Mouse (Mus musculus): ENCODE measurements around the gene Mypn.

The Mypn gene

DNA sequence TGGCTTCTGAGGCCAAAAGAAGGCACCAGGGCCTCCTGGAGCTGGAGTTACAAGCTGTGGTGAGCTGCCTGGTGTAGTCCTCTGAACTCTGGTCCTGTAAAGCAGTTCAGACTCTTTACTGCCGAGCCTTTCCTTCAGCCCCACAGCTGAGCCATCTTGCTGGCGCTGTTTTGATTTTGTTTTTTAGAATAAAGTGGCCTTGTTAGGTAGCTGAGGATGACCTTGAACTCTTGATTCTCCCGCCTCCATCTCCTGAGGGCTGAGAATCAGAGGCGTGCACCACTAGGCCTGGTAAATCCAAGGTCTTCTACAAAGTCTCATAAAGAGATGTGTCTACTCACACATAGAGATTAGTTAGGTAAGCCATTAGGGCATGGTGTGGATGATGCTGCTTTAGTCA is 49.0 kb downstream of the Mypn start:
- DNase-seq (ENCODE audit: low spot score) = no peak

DNA sequence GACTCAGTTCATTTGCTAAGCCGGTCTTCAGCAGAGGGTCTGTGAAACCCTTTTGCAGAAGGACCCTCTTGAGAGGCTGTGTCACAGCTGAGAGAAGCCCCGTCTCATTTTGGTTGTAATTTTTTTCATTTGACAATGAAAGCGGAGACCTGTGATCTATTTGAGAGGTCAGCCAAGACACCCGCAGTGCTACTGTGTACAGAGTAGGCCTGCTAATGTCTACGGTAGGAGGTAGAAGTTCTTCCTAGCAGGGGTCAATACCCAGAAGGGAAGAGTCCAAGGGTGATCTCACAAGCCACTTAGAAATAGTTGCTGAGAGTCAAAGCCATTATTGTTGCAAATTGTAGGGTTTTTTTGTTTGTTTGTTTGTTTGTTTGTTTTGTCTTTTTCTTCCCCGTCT is 49.5 kb downstream of the Mypn start:
- DNase-seq (ENCODE audit: low spot score) = no peak

- DNase-seq (ENCODE audit: low spot score) = peak; percentile 80
These were observed 50.2 kb downstream of the Mypn start for GRCm38 (mm10) chr10:63153563-63153962.

GRCm38 (mm10) chr10:63152358-63152757 is 51.4 kb downstream of the Mypn start:
- no peak for DNase-seq (ENCODE audit: low spot score)

GRCm38 (mm10) chr10:63142660-63143059 is 61.1 kb downstream of the Mypn start:
- DNase-seq (ENCODE audit: low spot score) = no peak

DNA sequence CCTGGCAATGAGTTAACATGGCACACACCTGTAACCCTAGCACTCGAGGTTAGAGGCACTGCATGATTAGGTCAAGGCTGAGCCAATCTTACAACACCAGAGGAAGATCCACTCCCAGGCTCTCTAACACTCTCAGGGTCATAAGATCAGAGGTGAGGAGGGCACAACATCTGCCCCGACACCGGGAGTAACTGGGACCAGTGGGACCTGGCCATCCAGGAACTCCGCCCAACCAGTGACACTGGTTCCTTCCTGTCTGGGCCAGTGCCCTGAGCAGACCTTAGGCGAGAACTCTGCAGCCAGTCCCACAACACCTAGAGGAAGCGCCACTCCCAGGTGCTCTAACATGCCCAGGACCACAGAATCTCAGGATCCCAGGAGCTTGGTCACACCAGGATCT is 67.3 kb downstream of the Mypn start:
- DNase-seq (ENCODE audit: low spot score) = no peak

- no peak for DNase-seq (ENCODE audit: low spot score)
These were observed 68.1 kb downstream of the Mypn start for GRCm38 (mm10) chr10:63135680-63136079.

DNA sequence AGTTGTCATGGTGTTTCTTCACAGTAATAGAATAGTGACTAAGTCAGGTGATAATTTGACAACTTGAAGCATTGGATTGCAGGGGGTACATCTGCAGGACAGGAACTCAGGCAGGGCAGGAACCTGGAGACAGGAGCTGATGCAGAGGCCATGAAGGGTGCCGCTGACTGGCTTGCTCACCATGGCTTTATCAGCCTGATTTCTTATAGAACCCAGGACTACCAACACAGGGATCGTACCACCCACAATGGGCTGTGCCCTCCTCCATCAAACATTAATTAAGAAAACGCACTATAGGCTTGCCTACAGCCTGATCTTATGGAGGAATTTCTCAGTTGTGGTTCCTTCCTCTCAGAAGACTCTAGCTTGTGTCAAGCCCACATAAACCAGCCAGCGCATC is 70.4 kb downstream of the Mypn start:
- DNase-seq (ENCODE audit: low spot score) = no peak

GRCm38 (mm10) chr10:63132356-63132755 is 71.4 kb downstream of the Mypn start:
- no peak for DNase-seq (ENCODE audit: low spot score)

- DNase-seq (ENCODE audit: low spot score) = no peak
These were observed 73.3 kb downstream of the Mypn start for GRCm38 (mm10) chr10:63130500-63130899.

- no peak for DNase-seq (ENCODE audit: low spot score)
These were observed 75.5 kb downstream of the Mypn start for GRCm38 (mm10) chr10:63128256-63128655.

GRCm38 (mm10) chr10:63127156-63127555 is 76.6 kb downstream of the Mypn start:
- DNase-seq (ENCODE audit: low spot score) = no peak

DNA sequence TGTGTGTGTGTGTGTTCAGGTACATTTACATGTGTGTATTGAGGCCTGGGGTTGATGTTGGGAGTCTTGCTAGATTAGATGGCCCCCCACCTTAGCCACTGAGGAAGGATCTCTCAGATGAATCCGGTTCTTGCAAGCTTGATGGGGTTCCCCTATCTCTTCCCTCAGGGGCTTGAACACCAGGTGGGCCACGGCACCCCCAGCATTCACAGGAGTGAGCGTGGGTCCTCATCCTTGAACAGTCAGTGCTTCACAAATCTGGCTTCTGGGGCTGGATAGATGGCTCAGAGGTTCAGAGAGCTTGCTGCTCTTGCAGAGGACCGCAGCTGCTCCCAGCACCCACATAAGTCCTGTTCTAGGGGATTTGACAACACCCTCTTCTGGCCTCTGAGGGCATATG is 77.6 kb downstream of the Mypn start:
- no peak for DNase-seq (ENCODE audit: low spot score)

GRCm38 (mm10) chr10:63125343-63125742 is 78.4 kb downstream of the Mypn start:
- no peak for DNase-seq (ENCODE audit: low spot score)

GRCm38 (mm10) chr10:63124016-63124415 is 79.7 kb downstream of the Mypn start:
- DNase-seq (ENCODE audit: low spot score) = no peak

- no peak for DNase-seq (ENCODE audit: low spot score)
These were observed 80.6 kb downstream of the Mypn start for GRCm38 (mm10) chr10:63123141-63123540.

DNA sequence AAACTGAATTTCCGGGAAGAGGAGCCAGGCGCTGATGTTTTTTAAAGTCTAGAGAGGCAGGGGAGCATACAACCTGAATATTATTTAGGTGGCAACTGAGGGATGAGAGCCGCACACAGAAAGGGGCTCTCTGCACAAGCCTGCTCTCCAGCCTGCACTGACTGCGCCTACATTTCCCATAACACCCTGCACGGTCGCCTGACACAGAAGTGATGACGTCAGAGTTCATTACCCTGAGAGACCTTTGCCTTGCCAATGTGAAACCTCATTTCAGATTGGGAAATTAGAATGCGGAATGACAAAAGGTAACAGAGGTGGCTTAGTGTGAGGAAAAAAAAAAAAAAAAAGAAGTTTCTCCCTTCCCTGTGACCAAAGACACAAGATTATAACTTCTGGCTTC is 81.2 kb downstream of the Mypn start:
- DNase-seq (ENCODE audit: low spot score) = no peak

GRCm38 (mm10) chr10:63121961-63122360 is 81.8 kb downstream of the Mypn start:
- DNase-seq (ENCODE audit: low spot score) = no peak

GRCm38 (mm10) chr10:63119916-63120315 is 83.8 kb downstream of the Mypn start:
- DNase-seq (ENCODE audit: low spot score) = no peak

- DNase-seq (ENCODE audit: low spot score) = no peak
These were observed 86.2 kb downstream of the Mypn start for GRCm38 (mm10) chr10:63117583-63117982.

GRCm38 (mm10) chr10:63116376-63116775 is 87.4 kb downstream of the Mypn start:
- DNase-seq (ENCODE audit: low spot score) = no peak

- DNase-seq (ENCODE audit: low spot score) = no peak
These were observed 87.9 kb downstream of the Mypn start for GRCm38 (mm10) chr10:63115881-63116280.

DNA sequence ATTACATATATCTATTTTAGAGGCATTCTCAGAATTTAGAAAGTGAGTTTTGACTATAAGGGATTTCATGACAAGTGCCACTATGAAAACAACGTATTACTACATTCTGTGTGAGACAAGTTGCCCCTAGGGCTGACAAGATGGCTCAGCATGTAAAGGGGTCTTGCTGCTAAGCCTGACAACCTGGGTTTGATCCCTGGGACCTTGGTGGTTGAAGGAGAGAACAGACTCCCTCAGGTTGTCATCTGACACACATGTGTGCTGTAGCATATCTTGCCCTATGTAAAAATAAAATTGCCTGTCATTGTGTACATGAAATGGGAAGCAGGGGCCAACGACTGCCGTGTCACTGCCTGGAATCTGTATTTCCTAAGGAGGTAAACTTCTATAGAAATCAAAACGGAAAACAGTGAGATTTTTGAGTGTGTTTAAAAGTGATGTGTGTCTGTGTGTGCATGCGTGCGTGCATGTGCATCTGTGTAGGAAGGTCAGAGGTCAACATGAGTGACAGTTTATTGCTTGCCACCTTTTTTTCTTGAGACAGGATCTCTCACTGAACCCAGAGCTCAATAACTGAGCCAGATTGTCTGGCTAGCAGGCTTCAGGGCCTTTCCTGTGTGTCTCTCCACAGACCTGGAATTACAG is 89.9 kb downstream of the Mypn start:
- DNase-seq (ENCODE audit: low spot score) = no peak

DNA sequence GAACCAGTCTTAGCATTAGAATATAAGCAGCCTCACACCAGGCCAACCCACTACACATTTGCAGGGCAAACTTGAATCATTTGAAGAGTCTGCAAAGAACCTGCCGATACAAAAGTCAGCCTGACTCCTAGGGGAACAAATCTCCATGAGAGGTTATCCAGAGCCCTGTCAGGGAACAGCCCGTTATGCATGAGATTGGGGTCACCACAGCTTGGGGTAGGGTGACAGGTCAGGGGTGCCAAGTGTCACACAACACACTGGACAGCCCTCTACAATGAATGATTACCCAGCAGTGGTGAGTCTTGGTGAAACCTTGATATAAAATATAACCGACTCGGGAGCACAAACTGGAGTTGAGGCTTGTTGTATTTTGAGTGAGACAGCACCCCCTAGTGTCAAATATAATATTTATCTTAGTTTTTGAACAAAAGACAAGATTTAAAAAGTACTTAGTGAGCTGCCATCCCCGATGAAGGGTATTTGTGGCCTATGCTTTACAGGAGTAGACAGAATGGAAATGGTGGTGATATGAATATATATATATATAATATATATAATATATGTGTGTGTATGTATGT is 90.6 kb downstream of the Mypn start:
- no peak for DNase-seq (ENCODE audit: low spot score)
